Comparison of ENCODE assay signal across 8 mouse cellular contexts in genomic region chr2:106649686-106650570, GRCm38 (mm10). TPM values are rescaled to one million over a fixed set of nuclear protein-coding genes. Genes with fewer than 3 reads are reported as not detected.
DNase-seq lines count a peak whose midpoint lies in the region; ATAC-seq and TF ChIP-seq lines count a peak whose summit lies in the region.

No protein-coding gene starts in this region.

- H3K4me2 ChIP-seq in hindbrain, postnatal 0 days (ENCODE audit: low read depth, low read length): peak overlapping the region; percentile 77

- intact Hi-C loops in gastrocnemius, postnatal 14 days (cut with DNase I; ENCODE audit: low total_unique reads): no loop called here

- peak; percentile 90 to 91 for DNase-seq in adrenal gland, postnatal 36 days
- peak; percentile 97 for DNase-seq in embryo, embryonic 10 days (ENCODE audit: low spot score)
- peak; percentile 71 for DNase-seq in gastrocnemius, postnatal 14 days
- DNase-seq in hindbrain, postnatal 0 days (ENCODE audit: low spot score): peak; percentile 93
- peak; percentile 72 to 85 for DNase-seq in left cerebral cortex, adult 18-20 months (ENCODE audit: low spot score in 2 of 2)
- DNase-seq in lung, postnatal 14 days: peak; percentile 69
- DNase-seq in retina, postnatal 1 day: peak; percentile 97
- no peak for DNase-seq in spleen, postnatal 36 days (ENCODE audit: low spot score in 2 of 2)

- 6% methylated on average over 25 of the region's 25 CpGs for WGBS in hindbrain, postnatal 0 days

- no peaks in the 10 kb centered on the region for H3K27me3 ChIP-seq in hindbrain, postnatal 0 days (ENCODE audit: insufficient read depth, low read length)

- H3K27ac ChIP-seq in hindbrain, postnatal 0 days: peak overlapping the region; percentile 77

- TF ChIP-seq CTCF in hindbrain, postnatal 0 days (IDR thresholded peaks at IDR 0.05; ENCODE audit: low read depth): no peak

- H3K4me1 ChIP-seq in hindbrain, postnatal 0 days (ENCODE audit: insufficient read depth, low read length): no peaks in the 10 kb centered on the region

- H3K4me3 ChIP-seq in hindbrain, postnatal 0 days (ENCODE audit: low read length): peak overlapping the region; percentile 44

- no peaks in the 10 kb centered on the region for H3K36me3 ChIP-seq in hindbrain, postnatal 0 days (ENCODE audit: insufficient read depth, low read length)

- no peaks in the 10 kb centered on the region for H3K9me3 ChIP-seq in hindbrain, postnatal 0 days (ENCODE audit: low read length)

- H3K9ac ChIP-seq in hindbrain, postnatal 0 days (replicated peaks; ENCODE audit: low read length): peak overlapping the region; percentile 57

- peak; percentile 98 for ATAC-seq in hindbrain, postnatal 0 days

RNA-seq across cellular contexts. Expression of gene Mpped2, which starts 43.1 kb away (rescaled TPM):
- total RNA-seq in adrenal gland, postnatal 36 days (2021): 10 to 100 TPM; 31.2 to 36.5 TPM
- 1 to 10 TPM; 1.5 to 2.9 TPM for total RNA-seq in gastrocnemius, postnatal 14 days (2021)
- total RNA-seq in hindbrain, postnatal 0 days (2014; rRNA removed): 39.1 and 50.7 TPM in 2 replicates
- polyA plus RNA-seq in hindbrain, postnatal 0 days (2015; fragmentation: Nextera tagmentation; extraction: Ambion mirVana): 74.1 and 80.0 TPM in 2 replicates
- total RNA-seq in left cerebral cortex, adult 18-20 months (2021): 10 to 100 TPM; 29.9 to 32.2 TPM

Comparison
In these comparisons a context has a peak if more than half of its experiments do, and no peak if none do; other contexts are left out.
1. DNase-seq: peak in adrenal gland, postnatal 36 days (2 of 2), embryo, embryonic 10 days (single experiment), gastrocnemius, postnatal 14 days (single experiment), hindbrain, postnatal 0 days (single experiment), left cerebral cortex, adult 18-20 months (2 of 2), lung, postnatal 14 days (single experiment) and retina, postnatal 1 day (single experiment); none in spleen, postnatal 36 days (0 of 2).
2. RNA of gene Mpped2, which starts 43.1 kb away (total RNA-seq): 39.1 to 50.7 TPM in hindbrain, postnatal 0 days, 31.2 to 36.5 TPM in adrenal gland, postnatal 36 days and 29.9 to 32.2 TPM in left cerebral cortex, adult 18-20 months; 1.5 to 2.9 TPM in gastrocnemius, postnatal 14 days; every median in the first group is over 4 times any median in the second.